8 mouse cellular contexts compared by ENCODE assay signal in genomic region chr12:82469706-82470361, GRCm38 (mm10).
DNase-seq lines count a peak whose midpoint lies in the region; ATAC-seq lines count a peak whose summit lies in the region.

No protein-coding gene starts in this region.

- H3K27ac ChIP-seq in intestine, embryonic 16.5 days (ENCODE audit: low read length), result peak overlapping the region; percentile 55

- H3K9ac ChIP-seq in intestine, embryonic 16.5 days (ENCODE audit: low read depth, low read length), result peak overlapping the region; percentile 53

- 1% methylated on average over 12 of the region's 12 CpGs for WGBS in intestine, embryonic 16.5 days

- peak; percentile 82 for ATAC-seq in intestine, embryonic 16.5 days

- H3K27me3 ChIP-seq in intestine, embryonic 16.5 days (replicated peaks; ENCODE audit: control insufficient read depth, insufficient read depth, low read length), result no peaks in the 10 kb centered on the region

- H3K4me3 ChIP-seq in intestine, embryonic 16.5 days (ENCODE audit: low read length), result peak overlapping the region; percentile 52

- peaks cover 16% of the 10 kb centered on the region for H3K4me1 ChIP-seq in intestine, embryonic 16.5 days (ENCODE audit: control insufficient read depth, insufficient read depth, low read length)

- H3K4me2 ChIP-seq in intestine, embryonic 16.5 days (ENCODE audit: low read depth, low read length), result peak overlapping the region; percentile 88

- H3K36me3 ChIP-seq in intestine, embryonic 16.5 days (ENCODE audit: control insufficient read depth, insufficient read depth, low read length), result no peaks in the 10 kb centered on the region

- peak; percentile 88 to 95 for DNase-seq in adrenal gland, adult (ENCODE audit: inconsistent age in 2 of 2, low spot score in 1 of 2)
- DNase-seq in embryo, embryonic 10.5 days (ENCODE audit: low spot score), result peak; percentile 93
- DNase-seq in gastrocnemius, postnatal 4 days (ENCODE audit: low spot score in 2 of 2), result peak; percentile 67 to 87
- DNase-seq in left cerebral cortex, postnatal 25 days (ENCODE audit: low spot score in 2 of 2), result peak; percentile 87 to 95
- peak; percentile 87 for DNase-seq in mesoderm, embryonic 11.5 days (ENCODE audit: low read depth, low spot score)
- peak; percentile 86 for DNase-seq in right cerebral cortex, postnatal 25 days
- DNase-seq in urinary bladder, postnatal 36 days (ENCODE audit: low spot score in 2 of 2), result peak; percentile 76 to 86

- no peaks in the 10 kb centered on the region for H3K9me3 ChIP-seq in intestine, embryonic 16.5 days (ENCODE audit: control insufficient read depth, low read length)

- intact Hi-C loops in left cerebral cortex, postnatal 25 days (cut with DNase I), result loop anchor here (5.0 kb wide), 2 partner anchors 298 to 498 kb away; no protein-coding TSS in a partner anchor

Comparison
In these comparisons a context has a peak if more than half of its experiments do, and no peak if none do; other contexts are left out.
1. Peak in every context shown above with its lines: DNase-seq, ATAC-seq, H3K4me3 ChIP-seq and H3K27ac ChIP-seq.